Mouse (Mus musculus): Measurements from ENCODE around the gene Zfp526. TPM values are rescaled to one million over a fixed set of nuclear protein-coding genes. Genes with fewer than 3 reads are reported as not detected.

The Zfp526 gene
- polyA plus RNA-seq, 1 experiment from 2014 or later, result 2.7 TPM

GRCm38 (mm10) chr7:25235526-25235925 lies 14.3 kb downstream of the Zfp526 start:
- H3K9me3 ChIP-seq, result no peaks in the 10 kb centered on the region
- H3K36me3 ChIP-seq, result peaks cover 51% of the 10 kb centered on the region
- no peak overlapping the region for H3K27ac ChIP-seq
- H3K4me2 ChIP-seq, result peak overlapping the region; percentile 74; the same call in 1 of the 2 replicates
- no peak for ATAC-seq (ENCODE audit: insufficient number of reproducible peaks, low FRiP score, low TSS enrichment, low read depth)
- H3K4me3 ChIP-seq, result no peak overlapping the region
- H3K27me3 ChIP-seq, result no peaks in the 10 kb centered on the region
- peaks cover 39% of the 10 kb centered on the region for H3K4me1 ChIP-seq
- H3K9ac ChIP-seq, result no peak overlapping the region
- 78% methylated on average over 5 of the region's 5 CpGs for WGBS

- peak within 1 kb of the TSS; percentile 96 for H3K9ac ChIP-seq
- H3K27ac ChIP-seq, result peak within 1 kb of the TSS; percentile 88
- under 1% methylated on average over 74 of the region's 76 CpGs for WGBS
- H3K4me1 ChIP-seq, result peaks cover 45% of the 10 kb centered on the region
- peak; percentile 90 for ATAC-seq (ENCODE audit: insufficient number of reproducible peaks, low FRiP score, low TSS enrichment, low read depth)
- no peaks in the 10 kb centered on the region for H3K9me3 ChIP-seq
- H3K27me3 ChIP-seq, result no peaks in the 10 kb centered on the region
- H3K4me2 ChIP-seq, result peak within 1 kb of the TSS; percentile 74
- peak within 1 kb of the TSS; percentile 86 for H3K4me3 ChIP-seq
- peaks cover 41% of the 10 kb centered on the region for H3K36me3 ChIP-seq
These were observed 16.2 kb downstream of the Zfp526 start, which contains the start of gene Gsk3a for GRCm38 (mm10) chr7:25237249-25238014. Gsk3a (minus strand) TSS chr7:25237851.

DNA sequence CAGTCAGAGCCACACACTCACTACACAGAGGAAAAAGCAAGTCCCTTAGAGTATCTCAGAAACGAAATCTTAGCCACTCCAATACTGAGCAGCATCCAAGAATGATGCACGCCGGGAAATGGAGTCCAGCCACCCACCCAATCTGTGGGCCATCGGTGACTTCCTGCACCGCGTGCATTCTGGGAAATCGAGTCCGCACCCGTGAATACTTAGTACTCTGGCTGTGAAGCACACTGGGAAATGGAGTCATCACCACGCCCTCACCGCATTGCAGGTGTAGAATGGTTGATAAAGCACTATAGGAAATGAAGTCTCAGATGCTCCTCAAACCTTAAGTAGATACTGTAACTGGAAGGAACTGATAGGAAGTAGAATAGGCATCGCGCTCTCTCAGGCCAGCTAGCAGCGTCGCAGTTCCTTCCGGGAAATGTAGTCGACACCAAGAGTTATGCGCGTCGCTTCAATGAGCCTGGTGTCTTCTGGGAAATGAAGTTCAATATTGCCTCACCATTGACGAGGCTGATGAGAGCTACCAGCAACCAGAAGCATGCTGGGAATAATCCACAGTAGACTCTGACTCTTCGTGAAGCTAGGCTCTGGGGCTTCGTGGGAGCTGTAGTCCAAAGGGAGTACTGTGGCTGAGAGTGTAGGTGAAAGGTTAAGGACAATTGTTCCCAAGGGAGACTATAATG lies 16.9 kb downstream of the Zfp526 start:
- Histone ChIP-seq H3K27me3 (no peaks in the 10 kb centered on the region), H3K27ac (peak overlapping the region; percentile 88), H3K4me3 (peak overlapping the region; percentile 86), H3K9ac (peak overlapping the region; percentile 8; the same call in 1 of the 2 replicates), H3K4me2 (peak overlapping the region; percentile 74), H3K9me3 (no peaks in the 10 kb centered on the region), H3K36me3 (peaks cover 41% of the 10 kb centered on the region), H3K4me1 (peaks cover 47% of the 10 kb centered on the region)
- ATAC-seq (ENCODE audit: insufficient number of reproducible peaks, low FRiP score, low TSS enrichment, low read depth), result peak; percentile 93
- under 1% methylated on average over 23 of the region's 23 CpGs for WGBS

- H3K4me3 ChIP-seq, result peak overlapping the region; percentile 86
- peak overlapping the region; percentile 88 for H3K27ac ChIP-seq
- no peaks in the 10 kb centered on the region for H3K9me3 ChIP-seq
- WGBS, result 2% methylated on average over 30 of the region's 30 CpGs
- peak overlapping the region; percentile 74 for H3K4me2 ChIP-seq
- H3K27me3 ChIP-seq, result no peaks in the 10 kb centered on the region
- peaks cover 52% of the 10 kb centered on the region for H3K4me1 ChIP-seq
- peaks cover 40% of the 10 kb centered on the region for H3K36me3 ChIP-seq
- ATAC-seq (ENCODE audit: insufficient number of reproducible peaks, low FRiP score, low TSS enrichment, low read depth), result peak; percentile 55
- peak overlapping the region; percentile 8; the same call in 1 of the 2 replicates for H3K9ac ChIP-seq
These were observed 17.8 kb downstream of the Zfp526 start for GRCm38 (mm10) chr7:25238829-25239623.

- no peaks in the 10 kb centered on the region for H3K9me3 ChIP-seq
- peaks cover 40% of the 10 kb centered on the region for H3K36me3 ChIP-seq
- H3K27me3 ChIP-seq, result no peaks in the 10 kb centered on the region
- no peak for ATAC-seq (ENCODE audit: insufficient number of reproducible peaks, low FRiP score, low TSS enrichment, low read depth)
- 55% methylated on average over 7 of the region's 7 CpGs for WGBS
- no peak overlapping the region for H3K4me3 ChIP-seq
- H3K4me1 ChIP-seq, result peaks cover 57% of the 10 kb centered on the region
- H3K27ac ChIP-seq, result peak overlapping the region; percentile 23; the same call in 1 of the 2 replicates
- no peak overlapping the region for H3K9ac ChIP-seq
- no peak overlapping the region for H3K4me2 ChIP-seq
These were observed 19.4 kb downstream of the Zfp526 start for GRCm38 (mm10) chr7:25240631-25241030.

- no peak for ATAC-seq (ENCODE audit: insufficient number of reproducible peaks, low FRiP score, low TSS enrichment, low read depth)
- Histone ChIP-seq H3K27ac (peak overlapping the region; percentile 63), H3K27me3 (no peaks in the 10 kb centered on the region), H3K36me3 (peaks cover 44% of the 10 kb centered on the region), H3K4me3 (no peak overlapping the region), H3K4me1 (peaks cover 57% of the 10 kb centered on the region), H3K9ac (no peak overlapping the region), H3K9me3 (no peaks in the 10 kb centered on the region), H3K4me2 (no peak overlapping the region)
- 30% methylated on average over 2 of the region's 2 CpGs for WGBS
These were observed 19.8 kb downstream of the Zfp526 start for GRCm38 (mm10) chr7:25241062-25241461.

DNA sequence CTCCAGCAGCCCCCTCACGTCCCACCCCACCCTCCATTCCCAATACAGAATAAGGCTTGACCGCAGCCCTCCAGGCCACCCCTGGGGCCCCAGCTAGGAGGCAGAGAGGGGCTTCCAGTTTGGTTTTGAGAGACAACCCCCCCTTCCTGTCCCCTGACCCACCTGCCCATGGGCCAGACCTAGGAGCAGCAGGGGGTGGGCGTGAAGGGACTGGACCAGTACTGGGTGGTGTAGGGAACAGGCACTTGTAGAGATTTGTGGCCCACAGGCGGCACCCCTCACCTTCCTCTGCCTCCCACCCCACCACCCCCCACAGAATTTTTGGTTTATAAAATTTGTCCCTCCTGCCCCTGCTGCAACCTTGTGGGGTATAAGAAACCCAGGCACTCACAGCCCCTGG lies 22.1 kb downstream of the Zfp526 start:
- H3K27ac ChIP-seq, result no peak overlapping the region; the same call in 1 of the 2 replicates
- peaks cover 70% of the 10 kb centered on the region for H3K4me1 ChIP-seq
- ATAC-seq (ENCODE audit: insufficient number of reproducible peaks, low FRiP score, low TSS enrichment, low read depth), result no peak
- WGBS, result 86% methylated on average over 4 of the region's 4 CpGs
- H3K36me3 ChIP-seq, result peaks cover 44% of the 10 kb centered on the region
- H3K27me3 ChIP-seq, result no peaks in the 10 kb centered on the region
- no peak overlapping the region for H3K9ac ChIP-seq
- no peak overlapping the region for H3K4me2 ChIP-seq
- H3K9me3 ChIP-seq, result no peaks in the 10 kb centered on the region
- no peak overlapping the region for H3K4me3 ChIP-seq

- H3K9ac ChIP-seq, result no peak overlapping the region
- ATAC-seq (ENCODE audit: insufficient number of reproducible peaks, low FRiP score, low TSS enrichment, low read depth), result no peak
- WGBS, result 83% methylated on average over 30 of the region's 30 CpGs
- H3K4me3 ChIP-seq, result no peak overlapping the region
- H3K36me3 ChIP-seq, result peaks cover 44% of the 10 kb centered on the region
- no peaks in the 10 kb centered on the region for H3K27me3 ChIP-seq
- H3K4me2 ChIP-seq, result no peak overlapping the region
- peak overlapping the region; percentile 99 for H3K27ac ChIP-seq
- no peaks in the 10 kb centered on the region for H3K9me3 ChIP-seq
- H3K4me1 ChIP-seq, result peaks cover 64% of the 10 kb centered on the region
These were observed 23.5 kb downstream of the Zfp526 start for GRCm38 (mm10) chr7:25244562-25245369.

- 40% methylated on average over 20 of the region's 20 CpGs for WGBS
- H3K27ac ChIP-seq, result peak overlapping the region; percentile 99
- peak overlapping the region; percentile 88 for H3K4me2 ChIP-seq
- H3K4me1 ChIP-seq, result peaks cover 60% of the 10 kb centered on the region
- H3K36me3 ChIP-seq, result peaks cover 42% of the 10 kb centered on the region
- no peaks in the 10 kb centered on the region for H3K9me3 ChIP-seq
- no peaks in the 10 kb centered on the region for H3K27me3 ChIP-seq
- peak overlapping the region; percentile 95 for H3K4me3 ChIP-seq
- no peak for ATAC-seq (ENCODE audit: insufficient number of reproducible peaks, low FRiP score, low TSS enrichment, low read depth)
- H3K9ac ChIP-seq, result no peak overlapping the region
These were observed 25.0 kb downstream of the Zfp526 start for GRCm38 (mm10) chr7:25246079-25246758.

- Histone ChIP-seq H3K4me3 (peak overlapping the region; percentile 95), H3K4me1 (peaks cover 62% of the 10 kb centered on the region), H3K36me3 (peaks cover 38% of the 10 kb centered on the region), H3K27me3 (no peaks in the 10 kb centered on the region), H3K27ac (peak overlapping the region; percentile 99), H3K4me2 (peak overlapping the region; percentile 88), H3K9ac (peak overlapping the region; percentile 88; the same call in 1 of the 2 replicates), H3K9me3 (no peaks in the 10 kb centered on the region)
- no peak for ATAC-seq (ENCODE audit: insufficient number of reproducible peaks, low FRiP score, low TSS enrichment, low read depth)
- 37% methylated on average over 4 of the region's 4 CpGs for WGBS
These were observed 25.5 kb downstream of the Zfp526 start for GRCm38 (mm10) chr7:25246759-25247137.
